Mouse (Mus musculus) 416B (cell line): ENCODE data around the gene Shpk.
A peak's percentile ranks its signal among the peaks of the same experiment; 100 is the strongest.

Source experiments
- DNase-seq: peaks from one replicate; pipeline ENCODE4 v3.0.0; 2011; ENCODE audit warnings: low read depth

Gene Shpk

DNA sequence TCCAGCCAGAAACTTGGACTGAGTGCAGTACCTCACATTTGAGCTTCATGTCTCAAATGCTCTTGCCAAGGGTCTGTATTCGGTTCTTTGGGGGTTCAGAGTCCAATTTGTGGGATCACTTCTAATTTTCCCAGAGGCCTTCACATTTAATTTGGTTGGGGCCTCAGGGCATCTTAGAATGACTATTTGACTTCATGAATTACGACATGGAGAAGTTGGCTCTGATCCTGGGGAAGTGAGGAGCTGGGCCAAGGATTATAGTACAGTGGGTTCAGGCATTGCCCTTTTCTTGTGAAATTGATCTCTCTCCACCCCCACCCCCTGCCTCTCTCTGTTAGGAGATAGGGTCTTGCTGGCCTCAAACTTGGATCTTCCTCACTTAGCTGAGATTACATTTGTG is 1.8 kb downstream of the Shpk start:
- no peak for DNase-seq

GRCm38 (mm10) chr11:73201597-73201996 is 2.3 kb downstream of the Shpk start:
- peak; percentile 49 for DNase-seq

DNA sequence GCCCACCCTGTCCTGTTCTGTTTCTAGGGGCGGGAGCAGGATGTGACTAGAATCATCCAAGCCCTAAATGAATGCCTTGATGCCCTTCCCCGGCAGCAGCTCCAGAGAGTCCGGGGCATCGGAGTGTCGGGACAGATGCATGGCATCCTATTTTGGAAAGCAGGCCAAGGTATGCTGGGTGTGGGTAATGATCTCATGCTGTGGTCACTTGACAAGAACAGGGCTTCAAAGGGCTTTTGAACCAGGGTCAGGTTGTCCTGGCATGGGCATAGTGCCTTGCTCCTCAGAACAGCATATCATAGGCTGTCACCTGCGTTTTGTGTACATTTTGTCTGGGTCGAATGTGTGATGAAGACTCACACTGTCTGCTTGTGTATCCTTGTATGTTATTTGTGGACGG is 4.6 kb downstream of the Shpk start:
- no peak for DNase-seq

DNA sequence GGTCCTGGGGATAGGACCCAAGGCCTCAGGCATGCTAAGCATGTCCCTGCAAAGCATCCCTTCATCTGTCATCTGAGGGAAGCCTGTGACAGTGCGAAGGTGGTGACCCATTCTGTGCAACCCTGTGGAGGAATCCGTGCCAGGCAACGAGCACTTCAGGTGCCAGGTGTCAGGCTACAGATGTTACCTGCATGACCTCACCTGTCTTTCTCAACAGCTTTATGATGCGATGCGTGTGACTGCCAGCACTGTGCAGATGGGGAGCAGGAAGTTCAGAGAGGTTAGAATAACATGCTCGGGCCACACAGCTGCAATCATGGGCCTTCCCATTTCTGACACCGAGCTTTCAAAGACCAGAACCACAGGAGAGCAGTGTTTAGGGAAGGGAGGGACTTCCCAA is 5.9 kb downstream of the Shpk start:
- no peak for DNase-seq

- no peak for DNase-seq
Observed at GRCm38 (mm10) chr11:73207621-73208020, 8.4 kb downstream of the Shpk start.

- no peak for DNase-seq
Observed at GRCm38 (mm10) chr11:73213956-73214355, 14.7 kb downstream of the Shpk start.

GRCm38 (mm10) chr11:73219671-73220070 is 20.4 kb downstream of the Shpk start:
- DNase-seq, result no peak

DNA sequence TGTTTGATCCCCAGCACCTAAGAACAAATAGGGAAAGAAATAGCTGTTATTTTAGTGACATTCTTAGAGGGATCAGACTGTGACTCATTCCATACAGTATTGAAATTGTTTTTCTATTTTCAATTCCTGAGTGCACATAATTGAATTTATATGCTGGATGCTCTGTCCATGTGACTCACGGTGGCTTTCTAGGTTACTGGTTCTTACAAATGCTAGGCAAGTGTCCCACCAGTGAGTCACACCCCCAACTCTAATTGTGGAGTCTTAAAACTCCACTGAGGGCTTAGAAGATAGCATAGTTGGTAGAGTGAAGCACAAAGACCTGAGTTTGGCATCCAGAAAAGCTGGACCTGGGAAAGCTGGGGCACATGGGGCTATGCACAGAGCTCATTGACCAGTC is 21.4 kb downstream of the Shpk start:
- no peak for DNase-seq

- DNase-seq, result no peak
Observed at GRCm38 (mm10) chr11:73222846-73223245, 23.6 kb downstream of the Shpk start.

- DNase-seq, result peak; percentile 72
Observed at GRCm38 (mm10) chr11:73223966-73224365, 24.7 kb downstream of the Shpk start.

DNA sequence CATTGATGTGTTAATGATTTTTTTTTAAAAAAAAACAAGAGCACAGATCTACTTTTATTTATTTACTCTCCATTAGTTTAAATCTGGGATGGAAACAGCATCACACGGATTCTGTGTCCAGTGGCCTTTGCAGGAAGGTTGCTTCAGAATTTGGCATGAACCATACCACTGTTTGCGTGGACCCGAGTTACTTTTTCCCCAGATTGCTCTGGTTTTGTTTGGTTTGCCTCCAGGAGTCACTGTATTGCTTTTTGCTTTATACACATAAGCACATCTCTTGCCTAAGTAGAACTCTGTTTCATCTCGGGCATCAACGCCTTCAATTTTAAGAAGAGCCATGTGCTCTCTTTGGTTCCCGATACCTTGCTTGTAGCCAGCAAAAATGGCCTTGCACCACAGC is 26.6 kb downstream of the Shpk start:
- no peak for DNase-seq

GRCm38 (mm10) chr11:73228881-73229280 is 29.6 kb downstream of the Shpk start:
- DNase-seq, result no peak

DNA sequence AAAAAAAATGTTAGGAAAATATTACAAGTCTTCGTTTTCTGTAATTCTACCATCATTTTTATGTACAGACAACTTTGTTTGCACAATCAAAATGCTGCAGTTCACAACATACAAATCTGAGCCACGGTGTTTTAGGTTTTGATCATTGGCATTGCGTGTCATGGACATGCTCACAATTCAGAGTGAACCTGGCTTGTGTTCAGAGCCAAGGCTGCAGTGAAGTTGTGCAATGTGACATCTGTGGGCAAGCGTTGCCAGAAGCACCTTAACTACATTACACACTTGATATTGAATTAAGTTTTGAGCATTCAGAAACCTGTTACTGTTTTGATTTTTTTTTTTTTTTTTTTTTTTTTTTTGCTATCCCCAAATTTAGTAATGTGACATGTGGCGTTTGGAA is 30.8 kb downstream of the Shpk start:
- no peak for DNase-seq

GRCm38 (mm10) chr11:73232513-73232912 is 33.3 kb downstream of the Shpk start:
- DNase-seq, result peak; percentile 26

DNA sequence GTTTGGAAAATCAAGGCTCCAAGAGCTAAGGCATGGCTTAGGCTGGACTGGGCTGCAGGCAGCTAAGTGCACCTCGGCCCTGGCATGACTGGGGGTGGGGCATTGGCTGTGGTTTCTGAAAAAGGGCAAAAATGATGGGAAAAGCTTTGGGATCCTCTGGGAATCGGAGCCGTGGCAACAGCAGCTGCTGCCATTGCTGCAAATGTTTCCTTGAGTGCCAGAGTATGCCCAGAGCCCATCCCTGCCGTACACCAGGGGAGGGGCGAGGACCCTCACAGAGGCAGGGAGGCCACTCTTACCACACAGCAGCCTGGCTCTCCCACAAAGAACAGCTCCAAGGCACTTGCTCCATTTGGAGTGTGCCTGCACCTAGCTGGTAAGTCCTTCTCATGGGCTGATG is 34.7 kb downstream of the Shpk start, which contains the start of gene Trpv1:
TSS of gene Trpv1 (plus strand) at position 301 of the 400 bp plus-strand sequence.
- no peak for DNase-seq

DNA sequence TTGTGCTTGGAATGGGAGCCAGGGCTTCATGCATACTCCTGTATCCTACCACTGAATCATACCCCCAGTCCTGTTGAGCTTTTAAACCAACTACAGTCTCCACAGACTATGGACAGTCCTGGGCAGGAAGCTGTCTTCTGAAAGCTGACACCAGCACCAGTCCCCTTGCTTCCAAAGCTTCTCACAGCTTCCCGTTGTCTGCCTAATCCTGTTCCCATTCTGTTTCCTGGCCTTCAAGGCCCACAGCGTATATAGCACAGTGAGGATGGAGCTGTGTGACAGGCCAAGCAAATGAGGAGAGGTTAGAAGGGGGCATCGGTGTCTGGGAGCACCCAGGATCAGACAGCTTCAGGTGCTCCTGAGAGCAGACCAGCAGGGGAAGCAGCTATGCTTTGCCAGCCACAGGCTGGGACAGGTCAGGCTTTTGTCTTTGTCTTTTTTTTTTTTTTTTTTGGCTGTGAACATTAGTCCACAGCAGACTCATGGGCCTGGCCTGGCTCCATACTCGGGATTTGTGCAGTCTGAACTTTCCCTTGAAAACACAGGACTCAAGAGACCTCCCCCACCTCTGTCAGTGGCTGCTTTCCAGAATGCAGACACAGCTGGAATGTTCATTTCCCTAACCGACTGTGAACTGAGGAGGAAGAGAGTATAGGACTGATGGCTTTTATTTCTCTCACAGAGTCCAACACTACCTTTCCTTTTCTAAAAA is 36.9 kb downstream of the Shpk start:
- DNase-seq, result no peak

DNA sequence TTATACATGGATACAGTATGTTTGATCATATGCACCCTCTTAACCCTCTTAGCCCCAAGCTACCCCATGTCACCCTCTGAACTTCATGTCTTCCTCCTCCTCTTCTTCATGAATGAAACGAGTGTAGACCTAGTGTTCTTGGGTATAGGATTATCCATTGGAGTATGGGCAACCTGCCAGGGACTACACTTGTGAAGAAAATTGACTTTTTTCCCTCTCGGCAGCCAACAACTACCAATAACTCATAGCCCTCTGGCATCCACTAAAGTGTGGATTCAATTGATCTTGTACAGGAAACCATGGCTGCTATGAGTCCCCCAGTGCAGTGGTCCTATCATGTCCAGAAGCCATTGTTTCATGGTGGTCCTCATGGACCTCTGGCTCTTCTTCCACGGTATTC is 37.5 kb downstream of the Shpk start:
- DNase-seq, result no peak

GRCm38 (mm10) chr11:73242199-73242598 is 42.9 kb downstream of the Shpk start:
- no peak for DNase-seq

DNA sequence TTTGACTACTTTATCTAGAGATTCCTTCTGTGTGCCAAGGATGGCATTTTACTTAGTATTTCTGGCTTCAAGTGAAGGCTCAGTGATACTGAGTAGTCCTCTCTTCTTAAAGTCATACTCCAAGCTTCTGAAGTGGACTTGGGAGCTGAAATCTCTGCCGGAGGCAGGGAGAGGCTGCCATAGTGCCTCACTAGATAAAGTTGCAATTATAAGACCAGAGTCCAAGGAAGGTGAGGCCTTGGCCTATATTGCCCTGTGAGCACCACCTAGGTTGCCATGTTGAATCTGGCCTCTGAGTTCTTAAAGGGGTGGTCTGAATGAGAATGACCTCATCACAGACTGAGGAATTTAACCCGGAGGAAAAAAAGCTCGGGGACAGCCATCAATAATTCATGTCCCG is 43.5 kb downstream of the Shpk start:
- DNase-seq, result no peak

GRCm38 (mm10) chr11:73257362-73257945 is 58.2 kb downstream of the Shpk start:
- DNase-seq, result no peak

DNA sequence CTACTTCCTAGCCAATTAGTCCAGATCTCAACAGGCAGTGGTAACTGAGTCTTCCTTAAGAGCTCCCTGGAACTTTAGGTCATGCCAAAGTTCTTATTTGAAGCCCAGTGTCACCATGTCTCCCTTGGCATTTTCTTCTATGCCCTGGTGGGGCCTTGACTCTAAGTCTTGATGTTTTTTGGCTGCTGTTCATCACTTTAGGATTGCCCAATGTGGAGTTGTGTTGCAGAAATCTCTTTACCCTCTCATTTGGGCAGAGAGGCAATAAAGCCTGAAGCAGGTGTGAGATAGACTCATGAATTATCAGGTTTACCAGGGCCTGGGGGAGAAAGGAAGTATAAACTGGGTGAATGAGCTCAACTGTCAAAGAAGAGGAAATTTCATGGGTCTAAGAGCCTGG is 59.4 kb downstream of the Shpk start:
- DNase-seq, result no peak

- DNase-seq, result no peak
Observed at GRCm38 (mm10) chr11:73260457-73260856, 61.2 kb downstream of the Shpk start.

DNA sequence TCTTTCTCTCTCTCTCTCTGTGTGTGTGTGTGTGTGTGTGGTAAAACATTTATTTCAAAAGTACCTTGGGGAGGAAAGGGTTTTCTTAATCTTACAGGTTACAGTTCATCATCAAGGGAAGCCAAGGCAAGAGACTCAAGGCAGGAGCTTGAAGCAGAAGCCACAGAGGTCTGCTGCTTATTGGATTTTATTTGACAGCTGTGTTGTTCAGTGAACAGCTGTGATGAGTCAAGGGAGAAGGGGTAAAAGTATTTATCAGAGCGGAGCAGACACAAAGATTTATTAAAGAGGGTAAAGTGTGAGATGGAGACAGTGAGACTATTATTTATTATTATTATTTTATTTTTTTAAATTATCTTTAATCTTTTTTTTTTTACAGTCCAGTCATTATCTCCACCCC is 62.1 kb downstream of the Shpk start:
- no peak for DNase-seq

- DNase-seq, result no peak
Observed at GRCm38 (mm10) chr11:73267267-73267666, 68.0 kb downstream of the Shpk start, which contains the start of gene Trpv3. Trpv3 (plus strand) TSS chr11:73267388.
